Mouse (Mus musculus) kidney, embryonic 14.5 days (tissue): Measurements from ENCODE around the gene A930033H14Rik. TPM values are rescaled to one million over a fixed set of nuclear protein-coding genes. Genes with fewer than 3 reads are reported as not detected.

ENCODE experiments used
- ATAC-seq: fragments of 200-750 bp; cut with Nextera tagmentation; 2 replicates; pipeline ENCODE4 v1.8.0; 2017; ENCODE audit warnings: moderate number of reproducible peaks, mild to moderate bottlenecking, moderate TSS enrichment, moderate library complexity; ENCODE audit not compliant: low FRiP score, low TSS enrichment
- H3K27ac ChIP-seq: fragments of 300-500 bp; sonication (generic); 2 replicates; pipeline ENCODE4 v1.5.1; 2014; ENCODE audit warnings: low read depth, mild to moderate bottlenecking, low read length, moderate library complexity, mixed read lengths
- H3K27me3 ChIP-seq: fragments of 300-500 bp; sonication (generic); 2 replicates; pipeline ENCODE4 v1.6.1; 2014; ENCODE audit warnings: mild to moderate bottlenecking, low read length; ENCODE audit not compliant: control insufficient read depth, insufficient read depth
- H3K36me3 ChIP-seq: fragments of 300-500 bp; sonication (generic); 2 replicates; pipeline ENCODE4 v1.6.1; 2014; ENCODE audit warnings: low read length, mixed read lengths; ENCODE audit not compliant: control insufficient read depth, insufficient read depth
- H3K4me1 ChIP-seq: fragments of 300-500 bp; sonication (generic); 2 replicates; pipeline ENCODE4 v1.6.1; 2014; ENCODE audit warnings: low read length, mixed read lengths; ENCODE audit not compliant: control insufficient read depth, insufficient read depth
- H3K4me2 ChIP-seq: fragments of 300-500 bp; sonication (generic); replicated peaks from 2 replicates; pipeline ENCODE4 v1.6.1; 2014; ENCODE audit warnings: low read depth, mild to moderate bottlenecking, low read length
- H3K4me3 ChIP-seq: fragments of 300-500 bp; sonication (generic); 2 replicates; pipeline ENCODE4 v1.5.1; 2014; ENCODE audit warnings: mild to moderate bottlenecking, low read length
- H3K9ac ChIP-seq: fragments of 300-500 bp; sonication (generic); 2 replicates; pipeline ENCODE4 v1.6.1; 2014; ENCODE audit warnings: low read depth, mild to moderate bottlenecking, low read length, moderate library complexity
- H3K9me3 ChIP-seq: fragments of 300-500 bp; sonication (generic); 2 replicates; pipeline ENCODE4 v1.6.1; 2016; ENCODE audit warnings: low read length; ENCODE audit not compliant: control insufficient read depth
- WGBS: fragments of 180-500 bp; shearing (Covaris S2); extraction: QIAGEN DNeasy Blood & Tissue Kit; methylation state at CpG from one replicate; pipeline ENCODE4 v1.1.7; 2014; 5-methylcytosine and 5-hydroxymethylcytosine counted together
- polyA plus RNA-seq: library from polyadenylated mRNA; unstranded; fragments of >200 nt; fragmentation: Nextera tagmentation; extraction: Ambion mirVana; gene quantifications from 2 replicates; pipeline ENCODE4 v1.2.1, GENCODE M21; 2014

A930033H14Rik gene
- polyA plus RNA-seq, 1 experiment from 2014 or later, result 2.6 TPM

DNA sequence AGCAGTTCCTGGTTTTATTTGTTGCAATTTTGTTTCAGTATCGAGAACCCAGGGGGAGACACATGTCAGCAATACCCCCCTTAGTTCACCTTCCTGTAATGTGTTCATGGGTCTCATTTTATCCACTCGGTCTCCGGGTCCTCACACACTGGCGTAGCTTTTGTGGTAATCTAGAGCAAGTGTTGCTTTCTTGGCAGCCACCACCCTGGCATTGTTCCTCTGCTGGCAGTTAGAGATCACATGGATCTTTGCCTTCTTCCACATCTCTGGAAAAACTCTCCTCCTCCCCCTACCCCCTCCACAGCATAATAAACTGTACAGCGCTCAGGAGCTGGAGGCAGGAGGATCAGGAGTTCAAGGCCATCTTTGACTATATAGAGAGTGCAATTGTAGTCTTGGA lies 20.6 kb downstream of the A930033H14Rik start:
- no peak overlapping the region for H3K4me3 ChIP-seq
- no peaks in the 10 kb centered on the region for H3K4me1 ChIP-seq
- H3K4me2 ChIP-seq, result no peak overlapping the region
- H3K27ac ChIP-seq, result no peak overlapping the region
- no peaks in the 10 kb centered on the region for H3K27me3 ChIP-seq
- 94% methylated on average over 5 of the region's 5 CpGs for WGBS
- no peaks in the 10 kb centered on the region for H3K36me3 ChIP-seq
- ATAC-seq, result no peak
- no peak overlapping the region for H3K9ac ChIP-seq
- no peaks in the 10 kb centered on the region for H3K9me3 ChIP-seq

GRCm38 (mm10) chr10:69190434-69191160 lies 22.3 kb downstream of the A930033H14Rik start:
- no peak overlapping the region for H3K4me3 ChIP-seq
- H3K9ac ChIP-seq, result no peak overlapping the region
- no peak for ATAC-seq
- no peak overlapping the region for H3K27ac ChIP-seq
- no peaks in the 10 kb centered on the region for H3K9me3 ChIP-seq
- no peaks in the 10 kb centered on the region for H3K36me3 ChIP-seq
- no peak overlapping the region for H3K4me2 ChIP-seq
- 77% methylated on average over 10 of the region's 10 CpGs for WGBS
- H3K4me1 ChIP-seq, result no peaks in the 10 kb centered on the region
- H3K27me3 ChIP-seq, result no peaks in the 10 kb centered on the region

GRCm38 (mm10) chr10:69187773-69188443 lies 25.0 kb downstream of the A930033H14Rik start:
- H3K4me2 ChIP-seq, result no peak overlapping the region
- H3K27me3 ChIP-seq, result no peaks in the 10 kb centered on the region
- no peaks in the 10 kb centered on the region for H3K36me3 ChIP-seq
- no peak for ATAC-seq
- H3K4me3 ChIP-seq, result no peak overlapping the region
- no peaks in the 10 kb centered on the region for H3K9me3 ChIP-seq
- no peak overlapping the region for H3K27ac ChIP-seq
- H3K4me1 ChIP-seq, result no peaks in the 10 kb centered on the region
- 86% methylated on average over 9 of the region's 9 CpGs for WGBS
- no peak overlapping the region for H3K9ac ChIP-seq

DNA sequence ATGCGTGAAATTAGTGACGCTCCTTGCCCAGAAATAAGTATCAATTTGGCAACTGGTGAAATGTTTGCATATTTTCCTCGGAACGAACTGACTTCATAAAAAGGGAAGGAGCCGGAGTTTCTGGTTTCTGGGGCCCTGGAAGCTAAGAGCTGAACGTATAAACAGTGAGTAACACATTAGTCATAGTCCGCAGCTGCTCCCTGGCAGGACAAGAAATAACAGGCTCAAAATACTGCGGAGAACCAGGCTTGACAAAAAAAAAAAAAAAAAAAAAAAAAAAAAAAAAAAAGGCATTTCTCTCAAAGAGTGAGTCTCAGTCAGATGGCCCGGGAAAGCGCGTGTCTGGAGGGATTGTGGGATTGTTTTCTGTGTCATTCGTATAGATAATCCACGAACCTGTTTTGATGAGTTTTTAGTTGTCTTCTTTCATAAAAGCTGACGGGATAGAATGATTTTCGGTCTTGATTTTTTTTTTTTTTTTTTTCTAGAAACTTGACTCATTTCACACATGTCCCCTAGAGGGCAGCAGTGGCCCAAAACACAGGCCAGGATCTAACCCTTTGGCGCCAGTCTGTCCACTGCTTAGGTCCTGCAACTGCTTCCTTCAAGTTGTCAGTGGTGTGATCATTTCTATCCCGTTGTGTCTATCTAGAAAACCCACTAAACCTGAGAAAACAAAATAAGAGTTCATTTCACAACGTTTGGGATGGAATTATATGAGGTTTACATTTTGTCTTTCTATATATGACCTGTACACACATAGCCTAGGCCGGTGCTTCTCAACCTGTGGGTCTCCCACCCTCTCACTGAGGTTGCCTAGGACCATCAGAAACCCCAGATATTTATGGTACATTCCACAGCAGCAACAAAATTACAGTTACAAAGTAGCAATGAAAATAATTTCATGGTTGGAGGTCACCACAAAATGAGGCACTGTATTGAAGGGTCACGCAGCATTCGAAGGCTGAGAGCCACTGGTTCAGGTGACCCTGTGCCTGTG lies 26.7 kb downstream of the A930033H14Rik start:
- Histone ChIP-seq H3K36me3 (no peaks in the 10 kb centered on the region), H3K27ac (no peak overlapping the region), H3K4me1 (no peaks in the 10 kb centered on the region), H3K9me3 (no peaks in the 10 kb centered on the region), H3K4me3 (peak overlapping the region; percentile 32; the same call in 1 of the 2 replicates), H3K9ac (no peak overlapping the region), H3K27me3 (no peaks in the 10 kb centered on the region), H3K4me2 (peak overlapping the region; percentile 43)
- peak; percentile 92 for ATAC-seq
- 19% methylated on average over 21 of the region's 21 CpGs for WGBS

- Histone ChIP-seq H3K9ac (no peak overlapping the region), H3K4me1 (no peaks in the 10 kb centered on the region), H3K4me2 (peak overlapping the region; percentile 43), H3K9me3 (no peaks in the 10 kb centered on the region), H3K27ac (peak overlapping the region; percentile 44; the same call in 1 of the 2 replicates), H3K4me3 (no peak overlapping the region), H3K27me3 (no peaks in the 10 kb centered on the region), H3K36me3 (no peaks in the 10 kb centered on the region)
- WGBS, result 70% methylated on average over 4 of the region's 4 CpGs
- ATAC-seq, result no peak
These were observed 27.5 kb downstream of the A930033H14Rik start for GRCm38 (mm10) chr10:69185431-69185830.

DNA sequence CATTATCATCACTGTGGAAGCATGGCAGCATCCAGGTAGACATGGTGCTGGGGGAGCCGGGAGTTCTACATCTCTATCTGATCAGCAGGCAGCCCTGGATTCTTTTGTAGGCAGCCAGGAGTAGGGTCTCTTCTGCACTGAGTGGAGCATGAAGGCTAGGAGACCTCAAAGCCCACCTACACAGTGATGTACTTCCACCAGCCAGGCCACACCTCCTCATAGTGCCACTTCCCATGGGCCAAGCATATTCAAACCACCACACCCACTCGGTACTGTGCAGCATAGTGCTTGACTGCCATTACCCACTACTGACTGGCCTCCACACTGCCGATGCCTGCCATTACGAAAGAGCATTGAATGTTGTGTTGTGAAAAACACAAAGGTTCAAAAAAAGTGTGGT lies 28.0 kb downstream of the A930033H14Rik start:
- Histone ChIP-seq H3K4me2 (no peak overlapping the region), H3K27ac (0 out of 2 replicates have a peak overlapping the region, but pooled peaks have one; percentile 44), H3K9me3 (no peaks in the 10 kb centered on the region), H3K4me3 (no peak overlapping the region), H3K36me3 (no peaks in the 10 kb centered on the region), H3K9ac (no peak overlapping the region), H3K27me3 (no peaks in the 10 kb centered on the region), H3K4me1 (no peaks in the 10 kb centered on the region)
- WGBS, result 97% methylated on average over 4 of the region's 4 CpGs
- ATAC-seq, result no peak

- whole genome bisulfite sequencing, result 56% methylated on average over 3 of the region's 3 CpGs
- Histone ChIP-seq H3K4me1 (no peaks in the 10 kb centered on the region), H3K27ac (no peak overlapping the region), H3K36me3 (no peaks in the 10 kb centered on the region), H3K27me3 (no peaks in the 10 kb centered on the region), H3K4me2 (no peak overlapping the region), H3K9me3 (peaks cover 4% of the 10 kb centered on the region; the same call in 1 of the 2 replicates), H3K9ac (no peak overlapping the region), H3K4me3 (no peak overlapping the region)
- ATAC-seq, result no peak
These were observed 31.9 kb downstream of the A930033H14Rik start for GRCm38 (mm10) chr10:69180997-69181396.

DNA sequence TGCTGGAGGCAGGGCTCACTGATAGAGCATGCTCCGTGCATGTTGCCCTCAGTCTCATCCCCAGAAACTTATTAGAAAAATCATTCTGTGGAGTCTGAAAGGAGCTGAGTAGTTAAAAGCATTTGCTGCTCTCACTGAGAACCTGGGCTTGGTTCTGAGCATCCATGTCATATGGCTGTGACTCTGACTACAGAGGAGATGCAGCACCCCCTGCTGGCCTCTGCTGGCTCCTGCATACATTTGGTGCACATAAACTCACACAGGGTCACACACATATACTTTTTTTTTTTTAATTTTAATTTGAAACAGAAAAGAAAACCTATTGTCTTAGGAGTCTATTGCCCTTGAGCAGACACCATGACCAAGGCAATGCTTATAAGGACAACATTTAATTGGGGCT lies 33.6 kb downstream of the A930033H14Rik start:
- H3K27ac ChIP-seq, result no peak overlapping the region
- H3K4me1 ChIP-seq, result no peaks in the 10 kb centered on the region
- no peaks in the 10 kb centered on the region for H3K27me3 ChIP-seq
- WGBS, result 100% methylated on average over 1 of the region's 1 CpGs
- peaks cover 4% of the 10 kb centered on the region; the same call in 1 of the 2 replicates for H3K9me3 ChIP-seq
- H3K4me3 ChIP-seq, result no peak overlapping the region
- no peaks in the 10 kb centered on the region for H3K36me3 ChIP-seq
- H3K4me2 ChIP-seq, result no peak overlapping the region
- no peak overlapping the region for H3K9ac ChIP-seq
- ATAC-seq, result no peak
